Mouse (Mus musculus): Measurements from ENCODE around the gene Zbtb26. TPM values are rescaled to one million over a fixed set of nuclear protein-coding genes. Genes with fewer than 3 reads are reported as not detected.

Zbtb26 gene
- polyA plus RNA-seq, 1 experiment from 2014 or later = 12.1 TPM

DNA sequence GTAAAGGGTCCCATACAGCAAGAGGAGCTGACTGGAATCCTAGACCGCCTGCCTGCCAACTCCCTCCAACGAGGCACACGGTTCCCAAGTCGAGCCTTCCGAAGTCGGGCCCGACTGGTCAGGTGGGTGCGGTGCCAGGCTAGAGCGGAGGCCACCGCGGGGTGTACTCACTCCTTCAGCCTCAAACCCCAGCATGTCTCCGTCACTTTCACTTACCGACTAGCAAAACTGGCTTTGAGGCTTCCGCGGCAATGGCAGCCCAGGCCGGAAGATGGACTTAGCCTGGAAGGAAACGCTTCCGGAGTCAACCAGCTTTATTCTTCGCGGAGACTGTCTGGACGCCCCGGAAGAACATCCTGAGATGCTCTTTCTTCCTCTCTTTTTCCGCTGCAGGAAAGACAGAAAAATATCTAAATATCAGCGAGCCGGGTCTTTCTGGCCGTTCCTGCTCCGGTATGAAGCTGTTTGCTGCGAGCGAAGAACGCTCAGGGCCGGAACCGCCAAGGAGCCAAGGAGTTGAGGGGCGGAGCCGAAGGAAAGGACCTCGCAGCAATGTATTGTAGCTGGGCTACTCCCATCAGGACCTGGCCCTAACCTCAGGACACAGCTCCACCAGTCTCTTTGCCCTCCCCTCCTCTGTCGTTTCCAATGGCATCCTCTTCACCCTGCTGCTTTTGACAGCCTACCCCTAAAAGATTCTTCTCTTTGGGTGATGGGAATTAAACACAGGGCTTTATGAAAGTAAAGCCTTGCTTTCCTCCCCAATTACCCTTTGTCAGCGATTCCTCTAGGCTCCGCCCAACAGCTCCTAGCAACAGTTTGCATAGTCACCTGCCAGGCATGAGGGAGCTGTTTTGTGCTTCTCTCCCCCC lies 12.1 kb downstream of the Zbtb26 start:
- peaks cover 9% of the 10 kb centered on the region; the same call in 1 of the 2 replicates for H3K36me3 ChIP-seq
- H3K4me1 ChIP-seq = peaks cover 11% of the 10 kb centered on the region
- under 1% methylated on average over 38 of the region's 38 CpGs for WGBS
- H3K9me3 ChIP-seq (replicated peaks) = no peaks in the 10 kb centered on the region
- peak overlapping the region; percentile 96 for H3K27ac ChIP-seq
- H3K4me3 ChIP-seq = peak overlapping the region; percentile 60
- H3K4me2 ChIP-seq (replicated peaks) = peak overlapping the region; percentile 86
- no peaks in the 10 kb centered on the region for H3K27me3 ChIP-seq
- peak; percentile 97 for ATAC-seq (ENCODE audit: low FRiP score)
- peak overlapping the region; percentile 76 for H3K9ac ChIP-seq

DNA sequence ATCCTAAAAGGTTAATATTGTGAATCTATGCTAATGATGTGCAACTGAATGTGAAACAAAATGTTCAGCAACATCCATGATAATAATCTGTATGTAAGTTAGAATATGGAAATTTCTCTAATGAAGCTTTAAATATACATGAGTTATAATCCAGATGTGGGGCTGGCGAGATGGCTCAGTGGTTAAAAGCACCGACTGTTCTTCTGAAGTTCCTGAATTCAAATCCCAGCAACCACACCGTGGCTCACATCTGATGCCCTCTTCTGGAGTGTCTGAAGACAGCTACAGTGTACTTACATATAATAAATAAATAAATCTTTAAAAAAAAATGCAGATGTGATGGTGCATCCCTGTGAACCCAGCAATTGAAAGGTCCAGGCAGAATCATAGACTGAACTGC lies 19.3 kb downstream of the Zbtb26 start:
- no peaks in the 10 kb centered on the region for H3K27me3 ChIP-seq
- H3K4me3 ChIP-seq = no peak overlapping the region
- H3K4me1 ChIP-seq = peaks cover 3% of the 10 kb centered on the region
- H3K36me3 ChIP-seq = peaks cover 6% of the 10 kb centered on the region; the same call in 1 of the 2 replicates
- H3K9ac ChIP-seq = no peak overlapping the region
- no peak for ATAC-seq (ENCODE audit: low FRiP score)
- 61% methylated on average over 3 of the region's 3 CpGs for WGBS
- no peak overlapping the region for H3K4me2 ChIP-seq (replicated peaks)
- H3K9me3 ChIP-seq (replicated peaks) = no peaks in the 10 kb centered on the region
- H3K27ac ChIP-seq = no peak overlapping the region

GRCm38 (mm10) chr2:37422306-37423304 lies 20.3 kb downstream of the Zbtb26 start, which contains the start of gene Rc3h2:
Gene Rc3h2, minus strand, starts transcription at chr2:37422903.
- WGBS = under 1% methylated on average over 66 of the region's 75 CpGs
- Histone ChIP-seq H3K9me3 (replicated peaks) (no peaks in the 10 kb centered on the region), H3K36me3 (peaks cover 3% of the 10 kb centered on the region; the same call in 1 of the 2 replicates), H3K4me2 (replicated peaks) (peak within 1 kb of the TSS; percentile 67), H3K9ac (peak within 1 kb of the TSS; percentile 99), H3K27ac (peak within 1 kb of the TSS; percentile 98), H3K4me1 (peaks cover 3% of the 10 kb centered on the region), H3K27me3 (no peaks in the 10 kb centered on the region), H3K4me3 (peak within 1 kb of the TSS; percentile 99)
- ATAC-seq (ENCODE audit: low FRiP score) = peak; percentile 97

GRCm38 (mm10) chr2:37421903-37422302 lies 21.0 kb downstream of the Zbtb26 start:
- H3K9ac ChIP-seq = peak overlapping the region; percentile 99
- peak overlapping the region; percentile 99 for H3K4me3 ChIP-seq
- no peaks in the 10 kb centered on the region for H3K9me3 ChIP-seq (replicated peaks)
- peak overlapping the region; percentile 98 for H3K27ac ChIP-seq
- no peak for ATAC-seq (ENCODE audit: low FRiP score)
- peaks cover 3% of the 10 kb centered on the region for H3K4me1 ChIP-seq
- H3K36me3 ChIP-seq = peaks cover 3% of the 10 kb centered on the region; the same call in 1 of the 2 replicates
- peak overlapping the region; percentile 67 for H3K4me2 ChIP-seq (replicated peaks)
- no peaks in the 10 kb centered on the region for H3K27me3 ChIP-seq
- WGBS = 9% methylated on average over 3 of the region's 3 CpGs

- no peaks in the 10 kb centered on the region for H3K9me3 ChIP-seq (replicated peaks)
- ATAC-seq (ENCODE audit: low FRiP score) = no peak
- H3K4me1 ChIP-seq = no peaks in the 10 kb centered on the region
- no peaks in the 10 kb centered on the region for H3K27me3 ChIP-seq
- no peak overlapping the region for H3K4me3 ChIP-seq
- peaks cover 28% of the 10 kb centered on the region for H3K36me3 ChIP-seq
- 74% methylated on average over 1 of the region's 1 CpGs for WGBS
- H3K27ac ChIP-seq = no peak overlapping the region
- no peak overlapping the region for H3K9ac ChIP-seq
- H3K4me2 ChIP-seq (replicated peaks) = no peak overlapping the region
These were observed 47.4 kb downstream of the Zbtb26 start for GRCm38 (mm10) chr2:37395539-37395938.

- 94% methylated on average over 9 of the region's 9 CpGs for WGBS
- no peak for ATAC-seq (ENCODE audit: low FRiP score)
- Histone ChIP-seq H3K9ac (no peak overlapping the region), H3K4me2 (replicated peaks) (no peak overlapping the region), H3K27me3 (no peaks in the 10 kb centered on the region), H3K36me3 (peaks cover 27% of the 10 kb centered on the region), H3K4me3 (no peak overlapping the region), H3K4me1 (no peaks in the 10 kb centered on the region), H3K9me3 (replicated peaks) (no peaks in the 10 kb centered on the region), H3K27ac (no peak overlapping the region)
These were observed 60.0 kb downstream of the Zbtb26 start for GRCm38 (mm10) chr2:37382921-37383320.

Other genes with a start within 250 kb of the Zbtb26 start
- not detected in 2 replicates for gene Olfr366, start 231.6 kb downstream of the Zbtb26 start, polyA plus RNA-seq (2016; fragmentation: Nextera tagmentation; extraction: Ambion mirVana)
- gene Olfr368, start 116.6 kb downstream of the Zbtb26 start, polyA plus RNA-seq (2016; fragmentation: Nextera tagmentation; extraction: Ambion mirVana) = not detected in 2 replicates
- 73.3 and 81.1 TPM in 2 replicates for gene Pdcl, start 83.8 kb downstream of the Zbtb26 start, polyA plus RNA-seq (2016; fragmentation: Nextera tagmentation; extraction: Ambion mirVana)
- gene Rc3h2, start 20.2 kb downstream of the Zbtb26 start, polyA plus RNA-seq (2016; fragmentation: Nextera tagmentation; extraction: Ambion mirVana) = 34.2 and 35.0 TPM in 2 replicates
- 11.0 and 11.8 TPM in 2 replicates for gene Zbtb6, start within 50 bp of the Zbtb26 start, polyA plus RNA-seq (2016; fragmentation: Nextera tagmentation; extraction: Ambion mirVana)
- gene Rabgap1, start 144 bp upstream of the Zbtb26 start, polyA plus RNA-seq (2016; fragmentation: Nextera tagmentation; extraction: Ambion mirVana) = 66.8 and 70.0 TPM in 2 replicates
- 5.7 and 6.1 TPM in 2 replicates for gene Gpr21, start 73.2 kb upstream of the Zbtb26 start, polyA plus RNA-seq (2016; fragmentation: Nextera tagmentation; extraction: Ambion mirVana)

Measured in hindbrain, embryonic 12.5 days (tissue).